Mouse (Mus musculus) midbrain, embryonic 11.5 days (tissue): ENCODE data around the gene Ppox. TPM values are rescaled to one million over a fixed set of nuclear protein-coding genes. Genes with fewer than 3 reads are reported as not detected.

Source experiments
- ATAC-seq: fragments of 200-750 bp; cut with Nextera tagmentation; 2 replicates; pipeline ENCODE4 v1.8.0; 2017; ENCODE audit warnings: moderate TSS enrichment, moderate library complexity; ENCODE audit not compliant: low FRiP score
- DNase-seq: peaks from one replicate; pipeline ENCODE4 v3.0.0; 2015; ENCODE audit warnings: low spot score; ENCODE audit errors: missing footprints
- H3K27ac ChIP-seq: fragments of 300-500 bp; sonication (generic); 2 replicates; pipeline ENCODE4 v1.5.1; 2014; ENCODE audit warnings: low read depth, low read length
- H3K27me3 ChIP-seq: fragments of 300-500 bp; sonication (generic); 2 replicates; pipeline ENCODE4 v1.6.1; 2014; ENCODE audit warnings: mild to moderate bottlenecking, low read length, moderate library complexity, mixed read lengths; ENCODE audit not compliant: control insufficient read depth, insufficient read depth
- H3K36me3 ChIP-seq: fragments of 300-500 bp; sonication (generic); 2 replicates; pipeline ENCODE4 v1.6.1; 2014; ENCODE audit warnings: mild to moderate bottlenecking, low read length, moderate library complexity, mixed read lengths; ENCODE audit not compliant: control insufficient read depth, insufficient read depth
- H3K4me1 ChIP-seq: fragments of 300-500 bp; sonication (generic); 2 replicates; pipeline ENCODE4 v1.6.1; 2014; ENCODE audit warnings: low read length; ENCODE audit not compliant: control insufficient read depth, insufficient read depth
- H3K4me2 ChIP-seq: fragments of 300-500 bp; sonication (generic); 2 replicates; pipeline ENCODE4 v1.6.1; 2014; ENCODE audit warnings: mild to moderate bottlenecking, moderate library complexity
- H3K4me3 ChIP-seq: fragments of 300-500 bp; sonication (generic); 2 replicates; pipeline ENCODE4 v1.5.1; 2014; ENCODE audit warnings: low read depth, low read length
- H3K9ac ChIP-seq: fragments of 300-500 bp; sonication (generic); 2 replicates; pipeline ENCODE4 v1.6.1; 2014; ENCODE audit warnings: low read length
- H3K9me3 ChIP-seq: fragments of 300-500 bp; sonication (generic); 2 replicates; pipeline ENCODE4 v1.6.1; 2016; ENCODE audit warnings: low read length; ENCODE audit not compliant: control insufficient read depth
- WGBS: fragments of 180-500 bp; shearing (Covaris S2); extraction: QIAGEN DNeasy Blood & Tissue Kit; methylation state at CpG from one replicate; pipeline ENCODE4 v1.1.7; 2014; 5-methylcytosine and 5-hydroxymethylcytosine counted together
- polyA plus RNA-seq: library from polyadenylated mRNA; unstranded; fragments of >200 nt; fragmentation: Nextera tagmentation; extraction: Ambion mirVana; gene quantifications from 2 replicates; pipeline ENCODE4 v1.2.1, GENCODE M21; 2014

The Ppox gene
- polyA plus RNA-seq, 1 experiment from 2014 or later = 56.3 TPM

- no peaks in the 10 kb centered on the region for H3K27me3 ChIP-seq
- no peaks in the 10 kb centered on the region for H3K36me3 ChIP-seq
- no peaks in the 10 kb centered on the region for H3K9me3 ChIP-seq
- DNase-seq (no peak), ATAC-seq (no peak; the same call in 1 of the 2 replicates)
- peak overlapping the region; percentile 9; the same call in 1 of the 2 replicates for H3K4me2 ChIP-seq
- 88% methylated on average over 3 of the region's 3 CpGs for WGBS
- peaks cover 5% of the 10 kb centered on the region; the same call in 1 of the 2 replicates for H3K4me1 ChIP-seq
- no peak overlapping the region for H3K27ac ChIP-seq
- H3K4me3 ChIP-seq = no peak overlapping the region
- H3K9ac ChIP-seq = no peak overlapping the region
Measured at GRCm38 (mm10) chr1:171263666-171264461, 17.1 kb downstream of the Ppox start.

- Histone ChIP-seq H3K27me3 (no peaks in the 10 kb centered on the region), H3K36me3 (no peaks in the 10 kb centered on the region), H3K4me3 (no peak overlapping the region), H3K4me1 (peaks cover 5% of the 10 kb centered on the region; the same call in 1 of the 2 replicates), H3K9ac (no peak overlapping the region), H3K4me2 (peak overlapping the region; percentile 24), H3K9me3 (no peaks in the 10 kb centered on the region), H3K27ac (no peak overlapping the region)
- DNase-seq (no peak), ATAC-seq (peak; percentile 86)
- WGBS = 0% methylated on average over 2 of the region's 2 CpGs
Measured at GRCm38 (mm10) chr1:171263185-171263611, 17.8 kb downstream of the Ppox start.

GRCm38 (mm10) chr1:171262594-171263130, 18.3 kb downstream of the Ppox start:
- Histone ChIP-seq H3K27ac (no peak overlapping the region), H3K4me3 (peak overlapping the region; percentile 1; the same call in 1 of the 2 replicates), H3K4me2 (peak overlapping the region; percentile 24), H3K9me3 (no peaks in the 10 kb centered on the region), H3K4me1 (peaks cover 5% of the 10 kb centered on the region; the same call in 1 of the 2 replicates), H3K9ac (no peak overlapping the region), H3K27me3 (no peaks in the 10 kb centered on the region), H3K36me3 (no peaks in the 10 kb centered on the region)
- WGBS = 10% methylated on average over 8 of the region's 8 CpGs
- DNase-seq = no peak
- peak; percentile 51 for ATAC-seq

- Histone ChIP-seq H3K36me3 (no peaks in the 10 kb centered on the region), H3K27me3 (no peaks in the 10 kb centered on the region), H3K27ac (no peak overlapping the region), H3K4me2 (no peak overlapping the region), H3K9ac (no peak overlapping the region), H3K4me1 (peaks cover 5% of the 10 kb centered on the region; the same call in 1 of the 2 replicates), H3K4me3 (no peak overlapping the region), H3K9me3 (no peaks in the 10 kb centered on the region)
- WGBS = 86% methylated on average over 3 of the region's 3 CpGs
- no peak for ATAC-seq
- no peak for DNase-seq
Measured at GRCm38 (mm10) chr1:171260316-171260715, 20.7 kb downstream of the Ppox start.

DNA sequence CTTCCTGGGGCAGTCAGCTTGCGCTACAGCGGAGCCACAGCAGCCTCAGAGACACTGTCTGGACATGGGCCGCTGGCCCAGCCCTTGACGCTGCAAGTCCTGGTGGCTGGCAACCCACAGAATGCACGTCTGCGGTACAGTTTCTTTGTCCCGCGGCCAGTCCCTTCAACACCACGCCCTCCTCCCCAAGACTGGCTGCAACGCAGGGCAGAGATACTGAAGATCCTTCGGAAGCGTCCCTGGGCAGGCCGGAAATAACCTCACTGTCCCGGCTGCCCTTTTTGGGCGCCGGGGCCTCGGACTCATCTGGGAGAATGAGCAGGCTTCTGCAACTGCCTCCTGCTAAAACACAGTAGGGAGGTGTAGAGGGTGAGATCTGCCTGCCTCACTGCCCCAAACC, 22.1 kb downstream of the Ppox start:
- Histone ChIP-seq H3K36me3 (no peaks in the 10 kb centered on the region), H3K4me1 (peaks cover 5% of the 10 kb centered on the region; the same call in 1 of the 2 replicates), H3K9me3 (no peaks in the 10 kb centered on the region), H3K4me2 (no peak overlapping the region), H3K27ac (no peak overlapping the region), H3K4me3 (no peak overlapping the region), H3K9ac (no peak overlapping the region), H3K27me3 (no peaks in the 10 kb centered on the region)
- 83% methylated on average over 17 of the region's 17 CpGs for WGBS
- DNase-seq (no peak), ATAC-seq (no peak)

GRCm38 (mm10) chr1:171257781-171258180, 23.2 kb downstream of the Ppox start:
- Histone ChIP-seq H3K4me1 (peaks cover 2% of the 10 kb centered on the region; the same call in 1 of the 2 replicates), H3K27me3 (no peaks in the 10 kb centered on the region), H3K9ac (no peak overlapping the region), H3K4me3 (no peak overlapping the region), H3K27ac (no peak overlapping the region), H3K9me3 (no peaks in the 10 kb centered on the region), H3K4me2 (no peak overlapping the region), H3K36me3 (no peaks in the 10 kb centered on the region)
- no peak for DNase-seq
- ATAC-seq = no peak
- WGBS = 89% methylated on average over 9 of the region's 9 CpGs

GRCm38 (mm10) chr1:171256937-171257548, 23.9 kb downstream of the Ppox start:
- Histone ChIP-seq H3K27me3 (no peaks in the 10 kb centered on the region), H3K4me1 (peaks cover 2% of the 10 kb centered on the region; the same call in 1 of the 2 replicates)
- peak; percentile 92 for DNase-seq

DNA sequence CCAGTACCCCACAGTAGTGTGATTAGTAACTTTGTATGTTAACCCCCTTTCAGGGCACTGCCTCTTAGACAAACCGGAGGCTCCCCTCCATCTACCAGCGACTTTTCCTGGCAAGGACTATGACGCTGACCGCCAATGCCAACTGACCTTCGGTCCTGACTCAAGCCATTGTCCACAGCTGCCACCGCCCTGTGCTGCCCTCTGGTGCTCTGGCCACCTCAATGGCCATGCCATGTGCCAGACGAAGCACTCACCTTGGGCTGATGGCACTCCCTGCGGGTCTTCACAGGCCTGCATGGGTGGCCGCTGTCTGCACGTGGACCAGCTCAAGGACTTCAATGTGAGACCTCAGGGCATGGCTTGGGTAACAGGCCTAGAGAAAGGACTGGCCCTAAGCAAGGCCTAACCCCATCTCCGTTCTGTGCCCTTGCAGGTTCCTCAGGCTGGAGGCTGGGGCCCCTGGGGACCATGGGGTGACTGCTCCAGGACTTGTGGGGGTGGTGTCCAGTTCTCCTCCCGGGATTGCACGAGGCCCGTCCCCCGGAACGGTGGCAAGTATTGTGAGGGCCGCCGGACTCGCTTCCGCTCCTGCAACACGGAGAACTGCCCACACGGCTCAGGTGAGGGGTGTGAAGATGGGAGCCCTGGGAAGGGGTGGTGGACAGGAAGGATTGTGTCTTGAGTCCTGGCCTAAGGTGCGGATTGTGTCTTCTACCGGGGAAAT, 24.7 kb downstream of the Ppox start:
- peaks cover 9% of the 10 kb centered on the region for H3K4me1 ChIP-seq
- H3K9ac ChIP-seq = no peak overlapping the region
- H3K36me3 ChIP-seq = no peaks in the 10 kb centered on the region
- ATAC-seq (no peak), DNase-seq (no peak)
- WGBS = 91% methylated on average over 24 of the region's 24 CpGs
- H3K4me3 ChIP-seq = no peak overlapping the region
- H3K27me3 ChIP-seq = no peaks in the 10 kb centered on the region
- no peak overlapping the region for H3K4me2 ChIP-seq
- no peak overlapping the region for H3K27ac ChIP-seq
- H3K9me3 ChIP-seq = no peaks in the 10 kb centered on the region

More at GRCm38 (mm10) chr1:171256937-171257548, 23.9 kb downstream of the Ppox start:
- 66% methylated on average over 15 of the region's 15 CpGs for WGBS
- Histone ChIP-seq H3K27ac (no peak overlapping the region), H3K36me3 (no peaks in the 10 kb centered on the region), H3K4me3 (no peak overlapping the region), H3K4me2 (no peak overlapping the region), H3K9me3 (no peaks in the 10 kb centered on the region), H3K9ac (no peak overlapping the region)
- ATAC-seq = peak; percentile 54; the same call in 1 of the 2 replicates
